Mouse (Mus musculus): ENCODE measurements at regions not wholly inside any gene's neighbourhood (a gene's known extent, or its start where the extent isn't known, plus 50 kb on each side); places are given as distances from the start of the nearest gene placed in this dataset.

DNA sequence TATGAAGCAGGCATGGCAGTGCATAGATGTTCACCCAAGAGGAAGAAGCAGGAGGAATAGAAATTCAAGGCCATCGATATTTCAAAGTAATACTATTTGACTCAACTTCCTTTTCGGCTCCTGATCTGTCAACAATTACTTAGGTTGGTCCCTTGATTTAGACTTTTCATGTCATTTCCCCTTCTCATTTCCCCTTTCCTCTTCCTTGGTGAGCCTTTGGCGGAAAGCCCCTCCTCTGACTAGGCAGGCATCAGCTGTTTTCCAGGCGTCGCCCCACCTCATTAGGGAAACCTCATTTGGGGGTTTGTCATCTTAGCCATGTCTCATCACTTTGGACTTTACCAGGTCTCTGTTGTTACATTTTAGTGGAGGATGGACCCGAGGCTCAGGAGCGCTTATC, 191.0 kb upstream of the Jarid2 start:
- Histone ChIP-seq H3K9me3 (replicated peaks) (no peaks in the 10 kb centered on the region), H3K27ac (no peak overlapping the region), H3K4me3 (no peak overlapping the region), H3K4me2 (no peak overlapping the region), H3K27me3 (no peaks in the 10 kb centered on the region), H3K4me1 (no peaks in the 10 kb centered on the region), H3K9ac (no peak overlapping the region), H3K36me3 (ENCODE audit: poor library complexity, severe bottlenecking) (no peaks in the 10 kb centered on the region)
- 92% methylated on average over 7 of the region's 7 CpGs for WGBS
- no peak for ATAC-seq

DNA sequence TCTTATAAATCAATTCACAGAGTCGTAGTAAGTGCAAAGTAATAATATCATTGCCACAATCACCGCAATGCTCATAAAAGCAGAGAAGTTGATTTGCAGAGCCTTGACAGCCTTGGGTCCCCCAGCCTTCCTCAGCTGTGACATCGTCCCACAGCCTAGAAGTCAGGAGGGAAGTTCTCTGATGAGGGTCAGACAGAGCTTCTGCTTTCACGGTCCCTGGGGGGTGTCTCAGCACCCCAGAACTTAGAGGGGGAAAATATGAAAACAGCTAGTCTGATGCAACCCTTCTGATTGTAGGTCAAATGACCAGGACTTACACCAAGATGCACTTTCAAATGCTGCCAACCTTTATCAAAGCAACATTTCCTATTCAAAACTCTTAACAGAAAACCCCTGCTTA, 188.9 kb upstream of the Jarid2 start:
- no peak overlapping the region for H3K4me3 ChIP-seq
- no peak overlapping the region for H3K27ac ChIP-seq
- H3K4me2 ChIP-seq: no peak overlapping the region
- no peaks in the 10 kb centered on the region for H3K27me3 ChIP-seq
- ATAC-seq: no peak
- no peak overlapping the region for H3K9ac ChIP-seq
- WGBS: 90% methylated on average over 4 of the region's 4 CpGs
- H3K9me3 ChIP-seq (replicated peaks): no peaks in the 10 kb centered on the region
- H3K36me3 ChIP-seq (ENCODE audit: poor library complexity, severe bottlenecking): no peaks in the 10 kb centered on the region
- 0 out of 2 replicates have a peak, but pooled peaks cover 2% of the 10 kb centered on the region for H3K4me1 ChIP-seq

DNA sequence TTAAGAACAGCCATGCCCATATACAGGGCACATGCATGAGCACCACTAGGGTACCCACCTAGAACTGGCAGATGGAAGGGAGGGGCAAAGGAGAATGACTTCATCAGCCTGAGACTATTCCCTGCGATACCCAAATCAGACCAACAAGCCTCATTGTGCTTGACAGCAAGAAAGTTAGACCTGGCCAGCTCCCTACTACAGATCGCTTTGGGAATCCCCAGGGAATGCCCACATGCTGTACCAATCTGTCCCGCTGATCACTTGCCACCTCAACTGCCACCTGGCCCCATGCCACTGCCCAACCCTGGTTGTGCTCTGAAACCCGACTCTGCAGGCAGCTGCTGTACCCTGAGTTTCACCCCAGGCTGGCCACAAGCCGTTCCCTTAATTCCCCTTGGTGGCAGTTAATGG, 188.0 kb upstream of the Jarid2 start:
- ATAC-seq: no peak
- no peaks in the 10 kb centered on the region for H3K9me3 ChIP-seq (replicated peaks)
- no peak overlapping the region for H3K4me2 ChIP-seq
- 85% methylated on average over 5 of the region's 5 CpGs for WGBS
- no peak overlapping the region for H3K4me3 ChIP-seq
- H3K27ac ChIP-seq: no peak overlapping the region
- no peaks in the 10 kb centered on the region for H3K36me3 ChIP-seq (ENCODE audit: poor library complexity, severe bottlenecking)
- H3K4me1 ChIP-seq: 0 out of 2 replicates have a peak, but pooled peaks cover 2% of the 10 kb centered on the region
- H3K9ac ChIP-seq: no peak overlapping the region
- no peaks in the 10 kb centered on the region for H3K27me3 ChIP-seq

DNA sequence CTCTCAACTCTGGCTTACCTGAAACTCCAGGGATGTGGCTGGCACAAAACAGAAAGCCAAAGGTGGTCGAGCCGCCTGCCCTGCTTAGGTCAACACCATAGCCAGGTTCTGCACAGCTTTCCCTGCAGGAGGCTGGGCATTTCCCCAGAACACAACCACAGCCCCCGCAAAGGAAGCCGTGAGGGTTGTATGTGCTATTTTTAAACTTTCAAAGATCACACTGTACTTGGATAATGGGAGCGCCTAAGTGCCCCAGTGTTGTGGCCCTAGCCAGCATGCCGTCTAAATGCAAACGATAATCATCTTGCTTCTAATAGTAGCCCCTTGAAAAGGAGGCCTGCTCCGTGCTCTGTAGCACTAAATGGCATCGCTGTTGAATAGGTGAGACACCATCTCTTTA, 184.5 kb upstream of the Jarid2 start:
- 0 out of 2 replicates have a peak, but pooled peaks cover 2% of the 10 kb centered on the region for H3K4me1 ChIP-seq
- no peak overlapping the region for H3K27ac ChIP-seq
- no peak overlapping the region for H3K4me3 ChIP-seq
- WGBS: 65% methylated on average over 9 of the region's 9 CpGs
- H3K9me3 ChIP-seq (replicated peaks): no peaks in the 10 kb centered on the region
- H3K36me3 ChIP-seq (ENCODE audit: poor library complexity, severe bottlenecking): no peaks in the 10 kb centered on the region
- ATAC-seq: no peak
- H3K27me3 ChIP-seq: no peaks in the 10 kb centered on the region
- no peak overlapping the region for H3K9ac ChIP-seq
- no peak overlapping the region for H3K4me2 ChIP-seq

DNA sequence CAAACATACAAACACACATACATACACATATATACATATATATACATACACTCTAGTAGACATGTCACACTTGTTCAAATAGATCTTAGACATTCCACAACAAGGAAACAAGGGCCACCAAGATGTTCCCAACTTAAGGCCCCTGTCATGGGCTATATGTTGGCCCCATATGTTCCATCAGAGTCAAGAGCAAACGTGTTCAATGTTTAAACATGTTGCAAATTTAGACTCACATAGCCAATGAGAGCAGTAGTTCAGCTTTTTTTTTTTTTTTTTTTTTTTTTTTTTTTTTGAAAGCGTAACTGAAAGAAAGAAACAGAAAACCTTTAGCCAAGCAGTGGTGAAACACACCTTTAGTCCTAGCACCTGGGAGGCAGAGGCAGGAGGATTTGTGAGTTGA, 183.0 kb upstream of the Jarid2 start:
- Histone ChIP-seq H3K27me3 (no peaks in the 10 kb centered on the region), H3K9ac (no peak overlapping the region), H3K9me3 (replicated peaks) (no peaks in the 10 kb centered on the region), H3K4me2 (no peak overlapping the region), H3K27ac (no peak overlapping the region), H3K36me3 (ENCODE audit: poor library complexity, severe bottlenecking) (no peaks in the 10 kb centered on the region), H3K4me1 (0 out of 2 replicates have a peak, but pooled peaks cover 2% of the 10 kb centered on the region), H3K4me3 (no peak overlapping the region)
- ATAC-seq: no peak
- 91% methylated on average over 2 of the region's 2 CpGs for WGBS

DNA sequence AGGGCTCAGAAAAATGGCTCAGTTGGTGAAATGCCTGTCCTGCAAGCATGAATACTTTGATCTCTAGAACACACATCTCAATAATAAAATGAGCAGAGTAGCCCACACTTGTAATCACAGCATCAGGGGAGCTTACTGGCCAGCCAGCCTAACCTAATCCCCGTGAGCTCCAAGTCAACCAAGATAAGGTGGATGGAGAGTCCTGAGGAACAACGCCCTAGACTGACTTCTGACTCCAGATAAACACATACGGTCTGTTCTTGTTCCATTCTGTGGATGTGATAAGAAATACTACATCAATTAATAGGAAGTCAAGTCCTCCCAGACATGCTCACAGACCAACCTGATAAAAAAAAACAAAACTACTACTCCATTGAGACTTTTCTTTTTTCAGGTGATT, 180.4 kb upstream of the Jarid2 start:
- Histone ChIP-seq H3K27ac (no peak overlapping the region), H3K9ac (no peak overlapping the region), H3K36me3 (ENCODE audit: poor library complexity, severe bottlenecking) (no peaks in the 10 kb centered on the region), H3K4me3 (no peak overlapping the region), H3K4me2 (no peak overlapping the region), H3K9me3 (replicated peaks) (no peaks in the 10 kb centered on the region), H3K27me3 (no peaks in the 10 kb centered on the region), H3K4me1 (0 out of 2 replicates have a peak, but pooled peaks cover 2% of the 10 kb centered on the region)
- 94% methylated on average over 3 of the region's 3 CpGs for WGBS
- no peak for ATAC-seq

DNA sequence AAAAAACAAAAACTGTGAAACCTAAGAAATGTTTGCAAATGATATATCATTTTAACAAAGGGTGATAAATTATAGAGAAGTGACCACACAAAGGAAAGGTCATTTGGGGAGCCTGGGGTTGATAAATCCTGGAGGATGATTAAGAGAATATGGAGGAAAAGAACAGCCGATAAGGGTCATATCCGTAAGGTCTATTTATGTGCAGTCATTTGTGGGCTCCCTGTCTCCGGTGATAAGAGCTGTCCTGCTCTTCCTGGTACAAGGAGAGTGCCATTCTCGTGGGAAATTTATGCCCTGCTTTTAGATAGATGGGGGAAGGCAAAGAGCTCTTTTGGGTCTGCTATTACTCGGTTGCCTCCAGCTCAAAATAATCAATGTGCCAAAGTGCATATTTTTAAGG, 175.9 kb upstream of the Jarid2 start:
- no peak for ATAC-seq
- H3K9ac ChIP-seq: no peak overlapping the region
- no peak overlapping the region for H3K4me2 ChIP-seq

DNA sequence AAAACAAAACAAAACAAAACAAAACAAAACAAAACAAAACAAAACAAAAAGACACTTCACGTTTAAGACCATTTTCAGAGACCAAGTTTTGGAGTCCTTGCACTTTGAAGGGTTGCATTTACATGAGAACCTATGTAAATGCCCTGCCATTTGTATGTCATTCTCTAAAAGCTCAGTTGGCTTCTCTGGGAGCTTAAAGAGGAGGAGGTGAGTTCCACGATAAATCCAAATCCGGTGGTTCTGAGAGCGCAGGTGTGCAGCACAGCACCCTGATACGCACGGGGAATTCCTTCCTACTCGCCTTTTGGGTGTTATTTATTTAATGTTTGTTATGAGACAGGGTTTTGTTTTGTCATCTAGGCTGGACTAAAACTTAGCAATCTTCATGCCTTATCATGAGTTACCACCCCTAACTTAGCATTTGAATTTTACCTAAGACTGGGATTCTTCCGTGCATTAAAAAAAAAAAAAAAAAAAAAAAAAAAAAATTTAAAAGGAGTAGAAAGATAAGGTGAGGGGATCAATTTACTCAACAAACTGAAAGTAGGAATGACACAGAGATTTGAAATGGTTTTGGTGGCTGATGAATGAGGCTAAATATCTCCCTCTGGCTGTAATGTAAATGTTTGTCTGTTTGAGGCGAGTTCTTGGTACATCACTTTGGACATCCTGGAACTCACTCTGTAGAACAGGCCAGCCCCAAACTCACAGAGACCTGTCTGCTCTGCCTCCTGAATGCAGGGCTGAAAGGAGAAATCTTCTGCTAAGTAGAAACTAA, 174.4 kb upstream of the Jarid2 start:
- 82% methylated on average over 9 of the region's 9 CpGs for WGBS
- Histone ChIP-seq H3K9ac (no peak overlapping the region), H3K36me3 (ENCODE audit: poor library complexity, severe bottlenecking) (no peaks in the 10 kb centered on the region), H3K27me3 (no peaks in the 10 kb centered on the region), H3K4me3 (no peak overlapping the region), H3K4me2 (no peak overlapping the region), H3K27ac (no peak overlapping the region), H3K4me1 (no peaks in the 10 kb centered on the region), H3K9me3 (replicated peaks) (no peaks in the 10 kb centered on the region)
- ATAC-seq: no peak

More for the DNA sequence above, 175.9 kb upstream of the Jarid2 start:
- no peaks in the 10 kb centered on the region for H3K36me3 ChIP-seq (ENCODE audit: poor library complexity, severe bottlenecking)
- H3K4me3 ChIP-seq: no peak overlapping the region
- H3K27ac ChIP-seq: no peak overlapping the region
- H3K9me3 ChIP-seq (replicated peaks): no peaks in the 10 kb centered on the region
- no peaks in the 10 kb centered on the region for H3K27me3 ChIP-seq
- 91% methylated on average over 5 of the region's 5 CpGs for WGBS
- H3K4me1 ChIP-seq: no peaks in the 10 kb centered on the region

DNA sequence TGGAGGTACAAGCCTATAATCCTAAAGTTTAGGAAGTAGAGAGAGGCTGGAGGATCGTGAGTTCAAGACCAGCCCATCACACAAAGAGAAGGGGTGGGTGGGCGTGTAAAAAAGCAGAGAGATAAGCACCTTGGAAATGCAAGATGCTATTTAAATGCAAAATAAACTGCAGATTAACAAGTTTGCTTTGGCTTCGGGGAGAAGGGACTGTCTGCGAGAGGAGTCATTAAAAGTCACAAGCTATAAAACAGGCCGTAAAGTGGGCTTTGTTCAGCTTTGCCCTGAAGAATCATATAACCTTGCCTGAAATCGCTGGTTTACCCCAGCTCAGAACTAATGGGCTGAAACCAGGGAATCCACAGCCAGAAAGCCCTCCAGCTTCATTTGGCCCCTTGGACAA, 173.3 kb upstream of the Jarid2 start:
- no peaks in the 10 kb centered on the region for H3K36me3 ChIP-seq (ENCODE audit: poor library complexity, severe bottlenecking)
- WGBS: 83% methylated on average over 6 of the region's 6 CpGs
- no peaks in the 10 kb centered on the region for H3K9me3 ChIP-seq (replicated peaks)
- H3K4me3 ChIP-seq: no peak overlapping the region
- ATAC-seq: no peak
- no peak overlapping the region for H3K4me2 ChIP-seq
- H3K9ac ChIP-seq: no peak overlapping the region
- H3K27ac ChIP-seq: no peak overlapping the region
- H3K4me1 ChIP-seq: no peaks in the 10 kb centered on the region
- no peaks in the 10 kb centered on the region for H3K27me3 ChIP-seq

DNA sequence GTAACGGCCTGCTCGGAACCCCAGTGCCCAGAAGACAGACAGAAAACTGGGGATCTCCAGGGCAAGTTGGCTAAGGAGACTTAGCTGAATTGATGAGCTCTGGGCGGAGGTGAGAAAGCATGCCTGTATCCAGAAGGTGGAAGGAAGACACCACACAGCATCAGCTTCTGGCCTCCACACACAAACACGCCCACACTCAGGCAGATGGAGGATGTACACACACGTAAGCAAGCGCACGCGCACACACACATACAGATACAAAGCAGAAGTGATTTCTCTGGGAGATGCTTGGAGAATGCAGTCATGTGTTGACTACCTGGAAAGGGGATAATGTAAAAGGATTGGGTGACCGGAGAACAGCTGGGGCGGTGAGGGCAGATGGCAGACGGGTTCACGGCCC, 171.2 kb upstream of the Jarid2 start:
- Histone ChIP-seq H3K9me3 (replicated peaks) (no peaks in the 10 kb centered on the region), H3K4me1 (no peaks in the 10 kb centered on the region), H3K27me3 (no peaks in the 10 kb centered on the region), H3K4me2 (no peak overlapping the region), H3K27ac (no peak overlapping the region), H3K9ac (no peak overlapping the region), H3K4me3 (no peak overlapping the region), H3K36me3 (ENCODE audit: poor library complexity, severe bottlenecking) (no peaks in the 10 kb centered on the region)
- ATAC-seq: no peak
- 93% methylated on average over 12 of the region's 12 CpGs for WGBS

DNA sequence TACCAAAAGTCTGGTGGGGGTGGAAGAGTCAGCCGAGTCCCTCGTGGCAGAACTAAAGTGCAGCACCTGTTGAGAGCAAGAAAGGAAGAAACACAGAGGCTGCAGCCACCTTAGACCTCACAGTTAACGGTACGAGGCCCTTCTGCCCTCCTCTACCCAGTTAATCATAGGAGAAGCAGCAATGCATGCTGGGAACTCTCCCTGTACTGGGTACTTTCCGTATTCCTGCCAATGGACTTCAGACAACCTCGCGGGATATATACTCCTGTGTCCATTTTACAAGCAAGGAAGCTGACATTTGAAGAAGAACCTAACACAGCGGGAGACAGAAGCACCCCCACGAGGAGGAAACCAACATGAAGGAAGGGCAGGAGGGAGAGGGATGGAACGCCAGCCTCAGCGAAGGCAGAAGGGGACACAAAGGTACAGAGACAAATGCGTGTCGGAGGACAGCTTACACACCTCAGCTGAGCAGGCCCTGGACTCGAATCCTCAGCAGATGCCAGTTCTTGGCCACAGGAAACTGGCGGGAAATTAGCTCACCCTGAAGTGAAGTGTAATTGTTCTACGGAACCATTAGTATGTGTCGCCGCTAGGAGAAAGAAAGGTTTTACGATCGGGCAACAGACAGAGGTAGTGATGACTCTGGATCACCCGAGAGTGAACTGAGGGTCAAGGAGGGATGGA, 170.6 kb upstream of the Jarid2 start:
- no peaks in the 10 kb centered on the region for H3K36me3 ChIP-seq (ENCODE audit: poor library complexity, severe bottlenecking)
- H3K4me1 ChIP-seq: no peaks in the 10 kb centered on the region
- no peak for ATAC-seq
- no peak overlapping the region for H3K27ac ChIP-seq
- whole genome bisulfite sequencing: 93% methylated on average over 21 of the region's 21 CpGs
- no peak overlapping the region for H3K9ac ChIP-seq
- H3K4me3 ChIP-seq: no peak overlapping the region
- no peaks in the 10 kb centered on the region for H3K9me3 ChIP-seq (replicated peaks)
- no peaks in the 10 kb centered on the region for H3K27me3 ChIP-seq
- H3K4me2 ChIP-seq: no peak overlapping the region

DNA sequence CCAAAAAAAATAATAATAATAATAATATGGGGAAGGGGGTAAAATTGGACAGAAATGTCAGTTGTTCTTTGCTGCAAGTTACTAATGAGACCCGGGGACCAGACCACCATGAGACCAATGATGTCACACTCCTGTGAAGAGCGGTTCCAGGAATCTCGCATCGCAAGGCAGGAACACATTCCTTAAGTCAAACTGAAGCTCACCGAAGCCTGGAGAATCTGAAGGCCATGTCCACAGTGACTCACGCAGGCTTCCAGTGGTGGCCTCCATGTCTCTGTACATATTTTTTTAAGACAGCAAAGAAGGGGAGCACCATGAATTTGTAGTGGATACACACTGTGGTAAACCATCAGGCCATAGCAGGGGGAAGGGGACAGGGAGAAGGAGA, 170.1 kb upstream of the Jarid2 start:
- no peak for ATAC-seq
- no peaks in the 10 kb centered on the region for H3K36me3 ChIP-seq (ENCODE audit: poor library complexity, severe bottlenecking)
- H3K27ac ChIP-seq: no peak overlapping the region
- H3K27me3 ChIP-seq: no peaks in the 10 kb centered on the region
- H3K9ac ChIP-seq: no peak overlapping the region
- H3K4me2 ChIP-seq: no peak overlapping the region
- no peaks in the 10 kb centered on the region for H3K4me1 ChIP-seq
- 98% methylated on average over 6 of the region's 6 CpGs for WGBS
- H3K9me3 ChIP-seq (replicated peaks): no peaks in the 10 kb centered on the region
- H3K4me3 ChIP-seq: no peak overlapping the region
